Mouse (Mus musculus) MEL (cell line): ENCODE measurements around the gene Nhlrc3. TPM values are rescaled to one million over a fixed set of nuclear protein-coding genes. Genes with fewer than 3 reads are reported as not detected.

Source experiments
- DNase-seq: peaks from one replicate; pipeline ENCODE4 v3.0.0; 2011; ENCODE audit warnings: low read depth, low spot score
- H3K27ac ChIP-seq: 2 replicates; pipeline ENCODE4 v1.5.1; 2012; ENCODE audit warnings: low read depth, mild to moderate bottlenecking, control low read depth, low read length, moderate library complexity; ENCODE audit not compliant: control insufficient read depth
- H3K27me3 ChIP-seq, 2 experiments: fragments of 150-350 bp in 1 of 2; sonication (generic) in 1 of 2; 2 replicates each; pipeline ENCODE4 v1.6.1; 2012; ENCODE audit warnings: low read length in 2 of 2, mild to moderate bottlenecking in 2 of 2, improper control_type of control experiment in 1 of 2, moderate library complexity in 1 of 2; ENCODE audit not compliant: insufficient read depth in 2 of 2, control insufficient read depth in 1 of 2
- H3K36me3 ChIP-seq, 2 experiments: 2 replicates each; pipeline ENCODE4 v1.6.1; 2012 to 2014; ENCODE audit warnings: low read length in 2 of 2, improper control_type of control experiment in 1 of 2, inconsistent platforms in 1 of 2, mild to moderate bottlenecking in 1 of 2; ENCODE audit not compliant: insufficient read depth in 2 of 2, control insufficient read depth in 1 of 2
- H3K4me1 ChIP-seq, 2 experiments: fragments of 150-350 bp in 1 of 2; sonication (generic) in 1 of 2; 2 replicates each; pipeline ENCODE4 v1.6.1; 2012; ENCODE audit warnings: low read length in 2 of 2, improper control_type of control experiment in 1 of 2, mild to moderate bottlenecking in 1 of 2; ENCODE audit not compliant: insufficient read depth in 2 of 2, control insufficient read depth in 1 of 2
- H3K4me3 ChIP-seq, 2 experiments: fragments of 150-350 bp in 1 of 2; sonication (generic) in 1 of 2; 2 replicates each; pipeline ENCODE4 v1.5.1; 2012; ENCODE audit warnings: low read depth in 2 of 2, low read length in 2 of 2, mild to moderate bottlenecking in 2 of 2, moderate library complexity in 2 of 2, control low read depth in 1 of 2, improper control_type of control experiment in 1 of 2; ENCODE audit not compliant: control insufficient read depth in 1 of 2, insufficient read depth in 1 of 2
- H3K79me2 ChIP-seq: 2 replicates; pipeline ENCODE4 v1.6.1; 2012; ENCODE audit warnings: mild to moderate bottlenecking, low read length, moderate library complexity; ENCODE audit not compliant: control insufficient read depth, poor library complexity, insufficient read depth
- H3K9ac ChIP-seq: 2 replicates; pipeline ENCODE4 v1.6.1; 2012; ENCODE audit warnings: low read depth, mild to moderate bottlenecking, control low read depth, low read length, moderate library complexity; ENCODE audit not compliant: control insufficient read depth, poor library complexity, severe bottlenecking
- H3K9me3 ChIP-seq: fragments of 150-350 bp; sonication (generic); replicated peaks from 2 replicates; pipeline ENCODE4 v1.6.1; 2012; ENCODE audit warnings: mild to moderate bottlenecking, low read length, improper control_type of control experiment, moderate library complexity; ENCODE audit not compliant: insufficient read depth
- CTCF ChIP-seq, 3 experiments: IDR thresholded peaks in 2 of 3; conservative IDR thresholded peaks in 1 of 3; 2 replicates each; pipeline ENCODE4 v1.5.1; 2011 to 2012; ENCODE audit warnings: low read length in 3 of 3, low read depth in 2 of 3, mild to moderate bottlenecking in 2 of 3, improper control_type of control experiment in 1 of 3, inconsistent platforms in 1 of 3, mixed read lengths in 1 of 3, moderate library complexity in 1 of 3; ENCODE audit not compliant: control insufficient read depth in 1 of 3, insufficient read depth in 1 of 3, poor library complexity in 1 of 3, severe bottlenecking in 1 of 3
- E2F4 ChIP-seq: IDR thresholded peaks from 2 replicates; pipeline ENCODE4 v1.6.1; 2011; ENCODE audit warnings: low read depth, low read length, improper control_type of control experiment, borderline replicate concordance
- ELF1 ChIP-seq: IDR thresholded peaks from 2 replicates; pipeline ENCODE4 v1.6.1; 2014; ENCODE audit warnings: low read depth, mild to moderate bottlenecking, inconsistent platforms, low read length, improper control_type of control experiment, moderate library complexity
- ETS1 ChIP-seq: IDR thresholded peaks from 2 replicates; pipeline ENCODE4 v1.6.1; 2012; ENCODE audit warnings: low read depth, mild to moderate bottlenecking, inconsistent platforms, low read length, improper control_type of control experiment, moderate library complexity
- GATA1 ChIP-seq: IDR thresholded peaks from 2 replicates; pipeline ENCODE4 v1.6.1; 2011; ENCODE audit warnings: low read depth, low read length, improper control_type of control experiment
- HCFC1 ChIP-seq: IDR thresholded peaks from 2 replicates; pipeline ENCODE4 v1.6.1; 2012; ENCODE audit warnings: low read depth, mild to moderate bottlenecking, inconsistent platforms, low read length, improper control_type of control experiment, moderate library complexity
- MAFK ChIP-seq: IDR thresholded peaks from 2 replicates; pipeline ENCODE4 v1.6.1; 2011; ENCODE audit warnings: low read depth, mild to moderate bottlenecking, low read length, improper control_type of control experiment, borderline replicate concordance
- MAX ChIP-seq: IDR thresholded peaks from 2 replicates; pipeline ENCODE4 v1.6.1; 2011; ENCODE audit warnings: low read length, improper control_type of control experiment
- MYB ChIP-seq: IDR thresholded peaks from 2 replicates; pipeline ENCODE4 v1.6.1; 2011; ENCODE audit warnings: mild to moderate bottlenecking, low read depth, low read length, improper control_type of control experiment
- NRF1 ChIP-seq: IDR thresholded peaks from 2 replicates; pipeline ENCODE4 v1.6.1; 2014; ENCODE audit warnings: low read depth, mild to moderate bottlenecking, inconsistent platforms, low read length, improper control_type of control experiment, moderate library complexity; ENCODE audit not compliant: poor library complexity, insufficient read depth, severe bottlenecking
- POLR2AphosphoS2 ChIP-seq: IDR thresholded peaks from 2 replicates; pipeline ENCODE4 v1.6.1; 2011; ENCODE audit warnings: low read length, improper control_type of control experiment
- POLR2AphosphoS5 ChIP-seq: IDR thresholded peaks from 2 replicates; pipeline ENCODE4 v1.6.1; 2012; ENCODE audit warnings: low read depth, borderline replicate concordance, mild to moderate bottlenecking, inconsistent platforms, low read length, moderate library complexity, mixed read lengths
- RCOR1 ChIP-seq: IDR thresholded peaks from 2 replicates; pipeline ENCODE4 v1.6.1; 2012; ENCODE audit warnings: low read depth, mild to moderate bottlenecking, inconsistent platforms, low read length, improper control_type of control experiment
- SIN3A ChIP-seq: IDR thresholded peaks from 2 replicates; pipeline ENCODE4 v1.6.1; 2012; ENCODE audit warnings: low read length, improper control_type of control experiment, inconsistent platforms
- TBP ChIP-seq: IDR thresholded peaks from 2 replicates; pipeline ENCODE4 v1.8.0; 2011; ENCODE audit warnings: low read depth, low read length, improper control_type of control experiment
- ZNF384 ChIP-seq: IDR thresholded peaks from 2 replicates; pipeline ENCODE4 v1.6.1; 2012; ENCODE audit warnings: low read depth, mild to moderate bottlenecking, inconsistent platforms, low read length, improper control_type of control experiment
- polyA plus RNA-seq, 2 experiments: library from polyadenylated mRNA; stranded (reverse) in 1 of 2; unstranded in 1 of 2; fragments of >175 nt in 1 of 2; fragments of >200 nt in 1 of 2; gene quantifications; 2 replicates each; pipeline versions ENCODE4 v1.2.1 to v1.2.4; 2012; ENCODE audit warnings: low replicate concordance in 2 of 2, low read depth in 1 of 2; ENCODE audit not compliant: insufficient read length in 2 of 2, insufficient read depth in 1 of 2, missing spikeins in 1 of 2
- total RNA-seq: library from RNA; depleted of rRNA; stranded (reverse); fragments of 300-350 nt; gene quantifications from 2 replicates; pipeline ENCODE4 v1.2.3, GENCODE M21; 2012

Nhlrc3 gene
- total and polyA plus RNA-seq, 3 experiments: 6.7 to 9.1 TPM; not detected in 1

- no peaks in the 10 kb centered on the region for H3K9me3 ChIP-seq
- no peak overlapping the region for H3K27ac ChIP-seq
- DNase-seq: peak; percentile 71
- no peak overlapping the region for H3K9ac ChIP-seq
- peaks cover 59% of the 10 kb centered on the region for H3K79me2 ChIP-seq
- peaks cover 0 to 16% of the 10 kb centered on the region in 2 experiments; a peak in 2 of 4 replicates for H3K4me1 ChIP-seq
- peak overlapping the region; percentile 20 to 39; a peak in 2 of 4 replicates for H3K4me3 ChIP-seq
- TF ChIP-seq ETS1 (no peak), RCOR1 (peak; percentile 48; the same call in 1 of the 2 replicates), GATA1 (peak; percentile 45; the same call in 1 of the 2 replicates), TBP (0 out of 2 replicates have a peak, but pooled peaks have one; percentile 19)
- no peaks in the 10 kb centered on the region for H3K27me3 ChIP-seq
- peaks cover 1 to 21% of the 10 kb centered on the region in 2 experiments for H3K36me3 ChIP-seq
Measured at GRCm38 (mm10) chr3:53466481-53466880, 3.3 kb upstream of the Nhlrc3 start.

- Histone ChIP-seq H3K36me3 (peaks cover 1 to 21% of the 10 kb centered on the region in 2 experiments), H3K79me2 (peaks cover 63% of the 10 kb centered on the region), H3K27ac (0 out of 2 replicates have a peak overlapping the region, but pooled peaks have one; percentile 20), H3K9ac (peak overlapping the region; percentile 79), H3K4me1 (peaks cover 0 to 16% of the 10 kb centered on the region in 2 experiments; a peak in 2 of 4 replicates), H3K4me3 (peak overlapping the region; percentile 47 to 98)
- TF ChIP-seq MAX (no peak), ZNF384 (no peak), RCOR1 (no peak), CTCF (IDR thresholded peaks at IDR 0.05 in 2 of 3, conservative IDR thresholded peaks at IDR 0.05 in 1 of 3; ENCODE audit: control insufficient read depth in 1 of 3, insufficient read depth in 1 of 3, low read depth in 2 of 3, low read length in 3 of 3, poor library complexity in 1 of 3, severe bottlenecking in 1 of 3) (no peak), E2F4 (no peak)
- TF ChIP-seq, all 39 proteins: peak for 0
- DNase-seq: peak; percentile 41
- no peaks in the 10 kb centered on the region for H3K27me3 ChIP-seq
- no peaks in the 10 kb centered on the region for H3K9me3 ChIP-seq
Measured at GRCm38 (mm10) chr3:53465330-53465729, 2.2 kb upstream of the Nhlrc3 start.

- Histone ChIP-seq H3K79me2 (peaks cover 60% of the 10 kb centered on the region), H3K9me3 (no peaks in the 10 kb centered on the region), H3K27me3 (no peaks in the 10 kb centered on the region), H3K36me3 (peaks cover 1 to 21% of the 10 kb centered on the region in 2 experiments), H3K27ac (peak overlapping the region; percentile 17), H3K4me1 (peaks cover 0 to 16% of the 10 kb centered on the region in 2 experiments; a peak in 2 of 4 replicates), H3K4me3 (peak overlapping the region; percentile 76 to 98), H3K9ac (peak overlapping the region; percentile 79)
- TF ChIP-seq NRF1: no peak
- TF ChIP-seq HCFC1: no peak
- no peak for TF ChIP-seq POLR2AphosphoS2
- no peak for TF ChIP-seq ELF1
- TF ChIP-seq E2F4: no peak
- no peak for TF ChIP-seq POLR2AphosphoS5
- no peak for TF ChIP-seq MYB
- TF ChIP-seq RCOR1: no peak
- TF ChIP-seq ZNF384: no peak
- TF ChIP-seq MAFK: no peak
- TF ChIP-seq SIN3A: no peak
- DNase-seq: peak; percentile 64
Measured at GRCm38 (mm10) chr3:53464146-53464698, 1.1 kb upstream of the Nhlrc3 start.
